Mouse (Mus musculus): ENCODE data around the gene Prrt3.

The Prrt3 gene

DNA sequence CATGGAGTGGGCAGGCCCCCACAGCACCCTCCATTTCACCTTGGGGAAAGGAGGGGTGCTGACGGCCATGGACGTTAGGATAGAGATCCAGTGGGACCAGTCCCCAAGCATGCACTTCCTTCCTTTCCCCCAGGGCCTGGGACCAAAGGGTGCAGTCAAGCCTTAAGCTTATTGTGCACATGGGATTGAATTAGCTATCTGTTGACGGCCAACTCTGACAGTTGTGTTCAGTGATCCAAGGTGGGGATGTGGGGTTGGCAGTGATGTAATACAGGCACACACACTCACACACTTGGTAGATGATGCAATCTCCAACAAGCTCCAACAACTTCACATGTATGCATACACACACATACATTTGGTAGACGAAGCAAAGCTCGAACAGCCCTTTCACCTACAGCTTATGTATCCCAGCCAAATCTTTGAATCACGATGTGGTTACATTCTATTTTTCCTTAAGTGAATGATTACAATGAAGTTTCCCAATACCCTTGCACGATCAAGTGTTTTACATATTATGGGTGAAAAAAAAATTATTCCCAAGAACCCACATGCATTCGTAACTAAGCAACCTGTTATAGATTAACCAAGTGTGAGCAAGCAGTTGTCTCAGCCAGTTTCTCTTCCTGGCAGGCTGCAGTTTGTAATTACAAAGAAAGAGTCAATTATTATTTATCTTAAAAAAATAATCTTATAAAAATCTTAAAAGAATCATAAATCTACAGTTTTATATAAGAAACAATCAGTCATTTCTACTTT lies 57.3 kb downstream of the Prrt3 start:
- no peak for DNase-seq (ENCODE audit: low spot score)

Data from testis, postnatal 14 days (tissue).